Mouse (Mus musculus) kidney, postnatal 36 days (tissue): ENCODE data around the gene Cntnap2.

Source experiments
- DNase-seq, 2 experiments: peaks; one replicate each; pipeline ENCODE4 v3.0.0; 2021 to 2022; ENCODE audit warnings: mixed read lengths in 2 of 2

Gene Cntnap2

GRCm38 (mm10) chr6:45059091-45059490 lies at the start of gene Cntnap2:
TSS of gene Cntnap2 (plus strand) at chr6:45059357.
- DNase-seq: peak; percentile 1 to 57

- DNase-seq: peak; percentile 6 to 48
Measured at GRCm38 (mm10) chr6:45026011-45026682, 33.0 kb upstream of the Cntnap2 start.

- DNase-seq: no peak
Measured at GRCm38 (mm10) chr6:45039454-45039853, 19.7 kb upstream of the Cntnap2 start.

GRCm38 (mm10) chr6:45059556-45060471 lies 657 bp downstream of the Cntnap2 start:
- no peak for DNase-seq

GRCm38 (mm10) chr6:45062214-45062997 lies 3.2 kb downstream of the Cntnap2 start:
- DNase-seq: no peak

GRCm38 (mm10) chr6:45088304-45088703 lies 29.1 kb downstream of the Cntnap2 start:
- DNase-seq: no peak

- DNase-seq: no peak
Measured at GRCm38 (mm10) chr6:45113613-45114012, 54.5 kb downstream of the Cntnap2 start.

- no peak for DNase-seq
Measured at GRCm38 (mm10) chr6:45144882-45145281, 85.7 kb downstream of the Cntnap2 start.

- DNase-seq: no peak
Measured at GRCm38 (mm10) chr6:45205039-45205438, 145.9 kb downstream of the Cntnap2 start.

GRCm38 (mm10) chr6:45214330-45214729 lies 155.2 kb downstream of the Cntnap2 start:
- no peak for DNase-seq

GRCm38 (mm10) chr6:45229002-45229401 lies 169.8 kb downstream of the Cntnap2 start:
- no peak for DNase-seq

GRCm38 (mm10) chr6:45232571-45232970 lies 173.4 kb downstream of the Cntnap2 start:
- DNase-seq: no peak

GRCm38 (mm10) chr6:45236531-45236930 lies 177.4 kb downstream of the Cntnap2 start:
- DNase-seq: no peak

- no peak for DNase-seq
Measured at GRCm38 (mm10) chr6:45238117-45238516, 179.0 kb downstream of the Cntnap2 start.

GRCm38 (mm10) chr6:45241218-45241617 lies 182.1 kb downstream of the Cntnap2 start:
- DNase-seq: no peak

- DNase-seq: no peak
Measured at GRCm38 (mm10) chr6:45244680-45245079, 185.5 kb downstream of the Cntnap2 start.

- DNase-seq: no peak
Measured at GRCm38 (mm10) chr6:45258047-45258446, 198.9 kb downstream of the Cntnap2 start.

GRCm38 (mm10) chr6:45271537-45271936 lies 212.4 kb downstream of the Cntnap2 start:
- no peak for DNase-seq

- no peak for DNase-seq
Measured at GRCm38 (mm10) chr6:45273259-45273775, 214.2 kb downstream of the Cntnap2 start.

- DNase-seq: no peak
Measured at GRCm38 (mm10) chr6:45290154-45290553, 231.0 kb downstream of the Cntnap2 start.

GRCm38 (mm10) chr6:45317455-45317854 lies 258.3 kb downstream of the Cntnap2 start:
- no peak for DNase-seq

- peak; percentile 14 to 82 for DNase-seq
Measured at GRCm38 (mm10) chr6:45323505-45323904, 264.3 kb downstream of the Cntnap2 start.

- no peak for DNase-seq
Measured at GRCm38 (mm10) chr6:45327952-45328485, 268.9 kb downstream of the Cntnap2 start.
